Mouse (Mus musculus): ENCODE results near the gene Cdk6.
"Not testable (repeated sequence)": the region's sequence is repeated elsewhere in the genome, so short reads cannot be mapped to it uniquely, and the experiment has no call there.

The Cdk6 gene

GRCm38 (mm10) chr5:3509503-3509902 lies 168.2 kb downstream of the Cdk6 start:
- DNase-seq (ENCODE audit: low read depth, low spot score): no peak

DNA sequence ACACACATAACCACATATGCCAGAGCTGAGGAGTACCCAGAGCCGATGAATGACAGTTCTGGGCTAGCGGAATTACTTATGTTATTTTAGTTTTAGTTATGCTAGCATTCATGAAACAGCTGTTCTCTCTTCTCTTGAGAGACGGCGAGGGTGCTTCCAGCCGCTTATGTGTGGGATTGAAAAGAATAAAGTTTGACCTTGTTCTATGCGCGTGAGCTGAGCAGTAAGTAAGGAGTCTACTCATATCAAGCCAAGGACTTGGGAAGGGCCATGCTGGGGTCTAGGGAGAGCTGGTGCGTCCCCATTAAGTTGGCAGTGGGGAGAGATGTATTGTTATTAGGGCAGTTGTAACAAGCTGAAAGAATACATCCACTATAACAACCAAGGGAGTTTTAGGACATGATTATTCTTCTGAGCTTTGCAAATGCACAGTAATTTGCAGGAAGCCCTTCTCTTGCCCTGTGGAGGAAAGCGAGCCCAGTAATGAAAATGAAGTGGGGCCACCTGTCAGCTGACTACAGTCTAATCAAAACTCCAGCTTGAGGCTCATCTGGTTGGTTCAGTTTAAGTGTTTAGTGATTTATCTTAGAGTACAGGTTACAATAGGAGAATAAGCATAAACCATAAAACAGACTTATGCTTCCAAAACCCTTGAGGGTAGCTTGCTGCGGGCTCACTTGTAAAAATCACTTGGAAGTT lies 170.0 kb downstream of the Cdk6 start:
- DNase-seq (ENCODE audit: low read depth, low spot score): no peak

DNA sequence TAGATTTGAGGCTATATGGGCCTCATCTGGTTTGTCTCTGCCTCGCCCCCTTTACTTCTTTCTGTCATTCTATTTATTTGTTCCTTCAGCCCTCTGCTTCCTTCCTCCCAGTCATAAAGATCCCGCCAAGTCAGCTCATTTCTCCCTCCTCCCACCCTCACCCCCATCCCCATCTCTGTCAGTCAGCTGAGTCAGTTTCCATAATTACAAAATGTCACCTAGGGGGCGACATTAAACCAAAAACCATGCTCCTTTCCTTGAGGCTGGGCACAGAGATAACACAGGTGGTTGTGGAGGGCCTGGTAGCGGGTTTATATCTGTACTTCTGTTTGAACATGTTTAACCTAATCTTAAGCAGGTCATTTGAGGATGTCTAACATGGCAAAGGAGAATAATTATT lies 171.3 kb downstream of the Cdk6 start:
- DNase-seq (ENCODE audit: low read depth, low spot score): peak; percentile 38

DNA sequence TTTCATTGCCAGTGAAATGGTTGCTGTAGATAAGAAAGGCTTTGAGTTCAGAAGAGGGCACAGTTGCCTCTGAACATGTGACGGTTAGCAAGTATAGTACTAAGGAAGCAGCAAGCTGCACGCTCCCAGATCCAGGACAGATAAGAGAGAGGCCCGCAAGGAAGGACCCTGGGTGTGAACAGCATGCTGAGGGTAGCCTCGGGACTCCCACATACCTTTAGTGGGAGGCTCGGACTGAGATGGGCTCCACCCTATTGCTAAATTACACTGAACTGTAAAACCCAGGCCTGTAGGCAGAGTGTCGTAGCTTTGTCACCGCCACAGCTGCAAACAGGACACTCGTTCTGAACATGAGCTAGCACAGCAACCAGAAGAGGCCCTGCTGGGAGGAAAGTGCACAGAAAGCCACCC lies 173.6 kb downstream of the Cdk6 start:
- no peak for DNase-seq (ENCODE audit: low read depth, low spot score)

- DNase-seq (ENCODE audit: low read depth, low spot score): no peak
These were observed 174.2 kb downstream of the Cdk6 start for GRCm38 (mm10) chr5:3515477-3515876.

DNA sequence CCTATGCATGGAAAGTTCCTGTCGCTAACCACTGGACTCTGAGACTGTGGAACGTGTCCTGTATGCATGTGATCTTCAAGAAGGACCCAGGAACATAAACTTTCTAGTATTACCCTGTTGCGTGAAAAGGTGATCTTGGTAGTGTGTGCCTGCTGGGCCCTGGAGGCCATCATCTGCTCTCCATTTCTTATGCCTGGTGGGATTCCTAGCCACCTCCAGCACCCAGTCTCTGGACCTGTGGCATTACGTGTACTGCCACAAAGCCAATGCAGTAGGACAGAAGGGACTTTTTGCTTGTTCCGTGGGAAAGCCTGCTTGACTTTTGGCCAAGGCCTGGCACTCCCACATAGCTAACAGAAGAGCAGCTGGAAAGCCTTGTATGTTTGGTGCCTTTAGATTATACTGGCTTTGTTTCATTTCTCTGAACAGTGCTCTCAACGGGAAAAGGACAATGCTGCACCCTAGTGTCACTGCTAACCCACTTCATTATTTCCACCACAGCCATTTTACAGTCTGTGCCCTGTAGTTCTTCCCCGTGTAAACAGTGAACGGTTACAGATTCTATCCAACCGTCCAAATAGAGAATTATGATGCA lies 175.3 kb downstream of the Cdk6 start:
- DNase-seq (ENCODE audit: low read depth, low spot score): peak; percentile 63

GRCm38 (mm10) chr5:3520493-3521359 lies 179.4 kb downstream of the Cdk6 start:
- no peak for DNase-seq (ENCODE audit: low read depth, low spot score)

DNA sequence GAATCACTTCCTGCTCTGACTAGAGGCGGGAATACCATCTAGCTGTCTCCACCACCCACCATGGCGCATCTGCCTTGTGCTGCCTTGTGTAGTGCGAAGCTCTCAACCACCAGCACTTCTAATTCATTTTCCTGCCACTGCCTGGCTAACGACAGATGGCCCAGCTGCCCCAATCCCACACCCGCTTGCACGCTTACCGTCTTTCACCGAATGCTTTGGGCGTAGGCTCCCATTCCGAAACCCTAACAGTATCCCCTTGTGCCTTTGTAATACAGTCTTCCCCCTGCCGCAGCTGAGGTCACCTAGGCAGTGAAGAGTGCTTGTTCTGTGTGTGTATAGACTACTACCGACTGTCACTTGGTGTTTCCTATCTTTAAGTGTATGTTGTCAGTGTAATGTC lies 180.5 kb downstream of the Cdk6 start:
- no peak for DNase-seq (ENCODE audit: low read depth, low spot score)

- no peak for DNase-seq (ENCODE audit: low read depth, low spot score)
These were observed 181.5 kb downstream of the Cdk6 start for GRCm38 (mm10) chr5:3522826-3523225.

DNA sequence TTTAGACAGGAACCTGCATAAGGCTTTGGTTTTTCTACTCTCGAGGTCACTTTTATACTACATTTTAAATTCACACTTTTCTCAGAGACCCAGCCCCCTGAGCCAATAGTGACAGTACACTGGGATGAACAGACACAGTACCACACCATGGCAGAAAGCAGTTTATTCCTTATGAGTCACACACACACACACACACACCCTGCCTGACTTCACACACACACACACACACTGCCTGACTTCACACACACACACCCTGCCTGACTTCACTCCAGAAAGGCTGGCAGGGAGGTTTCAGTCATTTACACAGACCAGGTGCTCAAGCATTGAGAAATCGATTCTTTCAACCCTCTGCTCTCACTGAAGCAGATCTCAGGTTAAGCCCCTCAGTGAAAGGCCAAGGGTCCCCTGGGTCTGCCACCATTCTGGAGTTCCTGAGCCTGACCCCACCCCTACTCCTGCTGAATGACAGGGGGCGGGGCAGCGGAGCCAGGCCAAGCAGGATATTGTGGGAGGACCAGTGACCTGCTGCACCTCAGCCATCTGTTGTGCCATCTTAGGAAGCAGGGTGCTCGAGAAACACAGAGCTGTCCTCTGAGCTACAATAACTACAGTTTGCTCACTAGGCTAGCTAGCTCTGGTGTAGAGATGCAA lies 185.9 kb downstream of the Cdk6 start:
- DNase-seq (ENCODE audit: low read depth, low spot score): no peak

- DNase-seq (ENCODE audit: low read depth, low spot score): no peak
These were observed 188.4 kb downstream of the Cdk6 start for GRCm38 (mm10) chr5:3529585-3530189.

GRCm38 (mm10) chr5:3532048-3532447 lies 190.8 kb downstream of the Cdk6 start:
- not testable (repeated sequence) for DNase-seq (ENCODE audit: low read depth, low spot score)

DNA sequence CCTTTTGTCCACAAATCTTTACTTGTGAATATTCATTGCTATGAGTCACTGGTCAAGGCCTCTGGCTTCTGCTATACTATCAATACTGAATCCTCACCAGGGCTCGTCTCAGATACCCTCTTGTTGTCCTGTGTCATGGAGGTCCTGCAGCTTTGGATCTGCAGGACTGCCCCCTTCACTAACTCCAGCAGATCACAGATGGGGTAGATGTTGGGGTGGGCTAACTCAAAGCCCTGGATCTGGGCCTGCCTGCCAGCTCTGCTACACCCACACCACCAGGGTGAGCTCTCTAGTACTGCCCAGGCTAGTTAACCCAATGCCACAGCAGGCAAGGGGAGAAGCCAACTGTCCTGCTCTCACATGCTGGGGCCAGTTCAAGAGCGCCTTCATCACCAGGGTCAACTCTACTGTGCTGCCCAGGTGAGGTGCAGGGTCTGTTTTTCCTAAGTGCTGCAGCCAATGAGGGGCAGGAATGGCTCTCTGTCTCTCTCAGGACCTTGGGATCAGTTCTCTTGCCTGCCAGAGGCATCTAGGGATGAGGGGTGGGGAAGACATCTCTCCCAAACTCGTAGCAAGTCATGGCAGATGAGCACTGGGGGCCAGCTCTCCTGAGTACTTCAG lies 195.4 kb downstream of the Cdk6 start:
- no peak for DNase-seq (ENCODE audit: low read depth, low spot score)

- DNase-seq (ENCODE audit: low read depth, low spot score): peak; percentile 86
These were observed 197.5 kb downstream of the Cdk6 start for GRCm38 (mm10) chr5:3538505-3539472.

GRCm38 (mm10) chr5:3541871-3542270 lies 200.6 kb downstream of the Cdk6 start:
- DNase-seq (ENCODE audit: low read depth, low spot score): no peak

DNA sequence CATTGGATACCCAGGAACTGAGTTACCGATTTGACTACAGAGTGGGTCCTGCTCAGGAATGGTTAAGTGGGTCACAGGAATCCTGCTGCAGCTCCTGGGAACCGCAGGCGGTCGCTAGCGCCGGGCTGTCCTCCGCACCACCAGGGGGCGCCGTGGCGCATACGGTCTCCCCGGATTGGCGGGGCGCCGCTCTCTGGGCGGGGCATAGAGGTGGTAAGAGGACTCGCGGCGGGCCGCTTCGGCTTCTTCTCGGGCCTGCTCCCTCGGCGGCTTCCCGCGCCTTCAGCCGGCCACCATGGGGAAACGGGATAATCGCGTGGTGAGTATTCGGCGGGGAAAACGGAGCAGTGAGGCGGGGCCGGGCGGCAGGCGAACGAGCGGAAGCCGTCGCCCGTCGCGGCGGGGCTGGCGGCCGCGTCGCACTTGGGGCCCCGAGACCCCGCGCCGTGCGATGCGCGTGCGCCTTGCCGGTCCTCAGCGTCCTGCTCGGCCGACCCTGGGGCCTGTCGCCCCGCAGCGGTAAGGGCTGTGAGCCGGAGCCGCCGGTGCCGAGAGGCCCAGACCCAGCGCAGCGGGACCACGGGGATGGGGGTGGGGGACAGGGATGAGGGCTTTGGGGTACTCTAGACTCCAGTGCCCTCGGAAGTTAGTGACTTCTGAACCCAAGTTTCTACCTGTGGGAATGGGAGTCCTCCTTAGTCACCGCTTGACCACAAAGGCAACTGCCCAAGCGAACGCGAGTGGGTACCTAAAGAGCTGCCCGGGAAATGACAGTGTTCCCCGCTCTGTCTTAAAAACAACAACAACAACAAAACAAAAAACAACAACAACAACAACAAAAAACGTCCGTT lies 202.6 kb downstream of the Cdk6 start, which contains the start of gene Fam133b:
TSS of gene Fam133b (plus strand) at position 205 of the 851 bp plus-strand sequence.
- peak; percentile 93 for DNase-seq (ENCODE audit: low read depth, low spot score)

GRCm38 (mm10) chr5:3544480-3544769 lies 203.1 kb downstream of the Cdk6 start:
- peak; percentile 31 for DNase-seq (ENCODE audit: low read depth, low spot score)

DNA sequence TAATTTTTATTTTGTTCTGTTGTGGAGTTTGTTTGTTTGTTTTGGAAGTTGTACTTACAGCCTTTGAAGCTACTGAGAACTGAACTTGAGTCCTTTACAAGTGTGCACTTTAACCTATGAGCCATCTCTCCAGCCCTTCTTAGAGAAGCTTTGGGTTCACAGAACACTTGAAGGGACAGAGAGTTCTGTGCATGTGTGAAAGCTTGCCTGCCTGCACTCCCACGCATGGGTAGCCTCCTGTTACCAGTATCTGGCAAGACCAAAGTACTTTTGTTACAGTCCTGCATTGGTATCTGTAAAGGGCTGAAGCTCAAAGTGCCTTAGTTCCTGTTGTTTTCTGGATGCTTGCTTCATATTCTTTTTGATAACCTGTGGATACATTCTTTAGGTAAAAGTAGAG lies 204.9 kb downstream of the Cdk6 start:
- no peak for DNase-seq (ENCODE audit: low read depth, low spot score)

DNA sequence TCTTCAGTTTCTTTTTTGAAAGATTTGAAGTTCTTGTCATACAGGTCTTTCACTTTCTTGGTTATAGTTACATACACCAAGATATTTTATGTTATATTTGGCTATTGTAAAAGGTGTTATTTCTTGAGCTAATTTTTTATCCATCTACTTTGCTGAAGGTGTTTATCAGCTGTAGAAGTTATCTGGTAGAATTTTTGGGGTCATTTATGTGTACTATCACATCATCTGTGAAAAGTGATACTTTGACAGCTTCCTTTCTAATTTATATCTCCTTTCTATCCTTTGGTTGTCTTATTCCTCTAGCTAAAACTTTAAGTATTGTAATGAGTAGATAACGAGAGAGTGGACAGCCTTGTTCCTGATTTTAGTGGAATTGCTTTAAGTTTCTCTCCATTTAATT lies 210.2 kb downstream of the Cdk6 start:
- no peak for DNase-seq (ENCODE audit: low read depth, low spot score)
